8 mouse cellular contexts compared by ENCODE assay signal in genomic region chr11:69914372-69914764, GRCm38 (mm10). TPM values are rescaled to one million over a fixed set of nuclear protein-coding genes. Genes with fewer than 3 reads are reported as not detected.
DNase-seq lines count a peak whose midpoint lies in the region; ATAC-seq and TF ChIP-seq lines count a peak whose summit lies in the region.

No protein-coding gene starts in this region.

- H3K27ac ChIP-seq in testis, adult 2 months (ENCODE audit: control insufficient read depth, insufficient read depth, low read depth, low read length) = peak overlapping the region; percentile 33
- H3K27ac ChIP-seq in embryonic facial prominence, embryonic 14.5 days (replicated peaks; ENCODE audit: low read depth, low read length) = peak overlapping the region; percentile 85
- H3K27ac ChIP-seq in limb, embryonic 10.5 days = peak overlapping the region; percentile 92
- H3K27ac ChIP-seq in neural tube, embryonic 13.5 days (replicated peaks) = peak overlapping the region; percentile 90

- no peak for DNase-seq in testis, postnatal 14 days (ENCODE audit: low spot score)
- DNase-seq in embryonic facial prominence, embryonic 14.5 days (ENCODE audit: low spot score) = no peak
- no peak for DNase-seq in limb, embryonic 10.5 days (ENCODE audit: low spot score)
- no peak for DNase-seq in B cell, adult 2 months
- no peak for DNase-seq in urinary bladder, postnatal 4 days (ENCODE audit: low spot score in 2 of 2)
- DNase-seq in cerebellum, postnatal 25 days = no peak

- peak overlapping the region; percentile 82 for H3K9ac ChIP-seq in embryonic facial prominence, embryonic 14.5 days (ENCODE audit: low read depth, low read length)
- peak overlapping the region; percentile 89 for H3K9ac ChIP-seq in neural tube, embryonic 13.5 days

- no peaks in the 10 kb centered on the region for H3K9me3 ChIP-seq in embryonic facial prominence, embryonic 14.5 days (ENCODE audit: control insufficient read depth, low read length)
- no peaks in the 10 kb centered on the region for H3K9me3 ChIP-seq in limb, embryonic 10.5 days (replicated peaks)
- H3K9me3 ChIP-seq in neural tube, embryonic 13.5 days = no peaks in the 10 kb centered on the region

- peak overlapping the region; percentile 74 for H3K4me2 ChIP-seq in embryonic facial prominence, embryonic 14.5 days (ENCODE audit: low read depth, low read length)
- peak overlapping the region; percentile 100 for H3K4me2 ChIP-seq in neural tube, embryonic 13.5 days

- peak overlapping the region; percentile 86 for H3K4me3 ChIP-seq in testis, adult 2 months (ENCODE audit: control insufficient read depth, low read depth, low read length)
- H3K4me3 ChIP-seq in embryonic facial prominence, embryonic 14.5 days (ENCODE audit: low read depth, low read length) = peak overlapping the region; percentile 68
- H3K4me3 ChIP-seq in limb, embryonic 10.5 days = peak overlapping the region; percentile 81
- peak overlapping the region; percentile 93 for H3K4me3 ChIP-seq in neural tube, embryonic 13.5 days

- peaks cover 15% of the 10 kb centered on the region for H3K4me1 ChIP-seq in testis, adult 2 months (ENCODE audit: control insufficient read depth, insufficient read depth, low read length)
- peaks cover 5% of the 10 kb centered on the region; the same call in 1 of the 2 replicates for H3K4me1 ChIP-seq in embryonic facial prominence, embryonic 14.5 days (ENCODE audit: control insufficient read depth, insufficient read depth, low read length)
- peaks cover 52% of the 10 kb centered on the region for H3K4me1 ChIP-seq in limb, embryonic 10.5 days
- peaks cover 46% of the 10 kb centered on the region for H3K4me1 ChIP-seq in neural tube, embryonic 13.5 days (replicated peaks)

- H3K36me3 ChIP-seq in testis, adult 2 months (ENCODE audit: control insufficient read depth, insufficient read depth, low read length) = peaks cover 7% of the 10 kb centered on the region
- H3K36me3 ChIP-seq in embryonic facial prominence, embryonic 14.5 days (ENCODE audit: control insufficient read depth, insufficient read depth, low read length) = peaks cover 87% of the 10 kb centered on the region
- peaks cover 92% of the 10 kb centered on the region for H3K36me3 ChIP-seq in limb, embryonic 10.5 days
- peaks cover 86% of the 10 kb centered on the region for H3K36me3 ChIP-seq in neural tube, embryonic 13.5 days

- 2% methylated on average over 16 of the region's 17 CpGs for WGBS in embryonic facial prominence, embryonic 14.5 days
- 3% methylated on average over 17 of the region's 17 CpGs for WGBS in limb, embryonic 10.5 days
- WGBS in neural tube, embryonic 13.5 days = 2% methylated on average over 17 of the region's 17 CpGs

- no peak for ATAC-seq in embryonic facial prominence, embryonic 14.5 days (ENCODE audit: low read depth)
- ATAC-seq in neural tube, embryonic 13.5 days (ENCODE audit: low read depth) = no peak; the same call in none of the 2 replicates

- no peak; the same call in 1 of the 2 replicates for TF ChIP-seq POLR2A in testis, adult 2 months (IDR thresholded peaks at IDR 0.05; ENCODE audit: control insufficient read depth, low read depth, low read length)

- no peaks in the 10 kb centered on the region for H3K27me3 ChIP-seq in testis, adult 2 months (ENCODE audit: control insufficient read depth, insufficient read depth, low read length)
- H3K27me3 ChIP-seq in embryonic facial prominence, embryonic 14.5 days (replicated peaks; ENCODE audit: control insufficient read depth, insufficient read depth, low read length) = no peaks in the 10 kb centered on the region
- H3K27me3 ChIP-seq in limb, embryonic 10.5 days (ENCODE audit: low read depth, poor library complexity, severe bottlenecking) = no peaks in the 10 kb centered on the region
- H3K27me3 ChIP-seq in neural tube, embryonic 13.5 days = no peaks in the 10 kb centered on the region

- no peak for TF ChIP-seq CTCF in testis, adult 2 months (IDR thresholded peaks at IDR 0.05; ENCODE audit: control insufficient read depth, insufficient read depth, insufficient replicate concordance, low read depth, low read length)

RNA-seq across cellular contexts. Expression of gene Gps2, which starts 0.7 kb away (rescaled TPM):
- 290 and 295 TPM in 2 replicates for polyA plus RNA-seq in testis, adult 2 months (2012; rRNA removed)
- 55.0 and 57.2 TPM in 2 replicates for polyA plus RNA-seq in embryonic facial prominence, embryonic 14.5 days (2014; fragmentation: Nextera tagmentation; extraction: Ambion mirVana)
- polyA plus RNA-seq in limb, embryonic 10.5 days (2016; fragmentation: Nextera tagmentation; extraction: Ambion mirVana) = 77.7 and 91.6 TPM in 2 replicates
- 60.4 and 76.5 TPM in 2 replicates for polyA plus RNA-seq in neural tube, embryonic 13.5 days (2015; fragmentation: Nextera tagmentation; extraction: Ambion mirVana)

RNA-seq across cellular contexts. Expression of gene Eif5a, which starts 7.4 kb away (rescaled TPM):
- 621 and 702 TPM in 2 replicates for polyA plus RNA-seq in testis, adult 2 months (2012; rRNA removed)
- 1,503 and 1,606 TPM in 2 replicates for polyA plus RNA-seq in embryonic facial prominence, embryonic 14.5 days (2014; fragmentation: Nextera tagmentation; extraction: Ambion mirVana)
- polyA plus RNA-seq in limb, embryonic 10.5 days (2016; fragmentation: Nextera tagmentation; extraction: Ambion mirVana) = 3,029 and 3,766 TPM in 2 replicates
- 1,157 and 1,178 TPM in 2 replicates for polyA plus RNA-seq in neural tube, embryonic 13.5 days (2015; fragmentation: Nextera tagmentation; extraction: Ambion mirVana)

RNA-seq across cellular contexts. Expression of gene Neurl4, which starts 13.5 kb away (rescaled TPM):
- 57.7 and 61.1 TPM in 2 replicates for polyA plus RNA-seq in testis, adult 2 months (2012; rRNA removed)
- polyA plus RNA-seq in embryonic facial prominence, embryonic 14.5 days (2014; fragmentation: Nextera tagmentation; extraction: Ambion mirVana) = 10.1 and 10.3 TPM in 2 replicates
- polyA plus RNA-seq in limb, embryonic 10.5 days (2016; fragmentation: Nextera tagmentation; extraction: Ambion mirVana) = 12.6 and 13.3 TPM in 2 replicates
- polyA plus RNA-seq in neural tube, embryonic 13.5 days (2015; fragmentation: Nextera tagmentation; extraction: Ambion mirVana) = 13.8 and 20.5 TPM in 2 replicates

RNA-seq across cellular contexts. Expression of gene 2810408A11Rik, which starts 13.6 kb away (rescaled TPM):
- polyA plus RNA-seq in testis, adult 2 months (2012; rRNA removed) = 124 and 125 TPM in 2 replicates
- 5.7 and 8.3 TPM in 2 replicates for polyA plus RNA-seq in embryonic facial prominence, embryonic 14.5 days (2014; fragmentation: Nextera tagmentation; extraction: Ambion mirVana)
- polyA plus RNA-seq in limb, embryonic 10.5 days (2016; fragmentation: Nextera tagmentation; extraction: Ambion mirVana) = 20.2 and 25.8 TPM in 2 replicates
- polyA plus RNA-seq in neural tube, embryonic 13.5 days (2015; fragmentation: Nextera tagmentation; extraction: Ambion mirVana) = 10.9 and 11.7 TPM in 2 replicates

RNA-seq across cellular contexts. Expression of gene Acap1, which starts 19.0 kb away (rescaled TPM):
- polyA plus RNA-seq in testis, adult 2 months (2012; rRNA removed) = 4.0 and 4.9 TPM in 2 replicates
- 1.5 and 2.1 TPM in 2 replicates for polyA plus RNA-seq in embryonic facial prominence, embryonic 14.5 days (2014; fragmentation: Nextera tagmentation; extraction: Ambion mirVana)
- 0.93 and 1.7 TPM in 2 replicates for polyA plus RNA-seq in limb, embryonic 10.5 days (2016; fragmentation: Nextera tagmentation; extraction: Ambion mirVana)
- 0.28 and 0.80 TPM in 2 replicates for polyA plus RNA-seq in neural tube, embryonic 13.5 days (2015; fragmentation: Nextera tagmentation; extraction: Ambion mirVana)

Comparison
In these comparisons a context has a peak if more than half of its experiments do, and no peak if none do; other contexts are left out.
1. H3K27ac ChIP-seq: peak in every context shown above with its lines; median percentile 92 in limb, embryonic 10.5 days; 90 in neural tube, embryonic 13.5 days; 85 in embryonic facial prominence, embryonic 14.5 days; 33 in testis, adult 2 months.